Mouse (Mus musculus) cerebellum, adult 9-11 months (tissue): ENCODE measurements around the gene Esp6.
"Not testable (repeated sequence)": the region's sequence is repeated elsewhere in the genome, so short reads cannot be mapped to it uniquely, and the experiment has no call there.

Source experiments
- DNase-seq: peaks from one replicate; pipeline ENCODE4 v3.0.0; 2022

Esp6 gene

DNA sequence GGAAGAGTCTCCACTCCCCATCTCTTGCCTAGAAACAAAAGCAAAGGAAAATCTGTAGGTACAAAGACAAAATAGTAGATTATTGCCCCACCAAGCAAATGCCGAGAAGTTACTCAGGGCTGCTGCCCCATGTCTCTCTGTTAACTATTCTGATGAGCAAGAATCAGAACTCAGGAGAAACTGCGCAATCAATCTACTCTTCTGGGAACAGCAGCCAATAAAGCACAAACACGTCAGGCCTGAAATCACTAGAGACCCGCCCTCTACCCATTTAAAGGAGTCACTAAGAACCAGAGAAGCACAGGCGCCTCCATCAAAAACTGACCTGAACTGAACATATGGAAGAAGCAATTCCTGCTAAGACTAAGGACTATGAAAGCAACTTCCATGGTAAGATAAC is at the start of gene Esp6:
Gene Esp6, plus strand, starts transcription at position 301 of the 400 bp plus-strand sequence.
- no peak for DNase-seq

DNA sequence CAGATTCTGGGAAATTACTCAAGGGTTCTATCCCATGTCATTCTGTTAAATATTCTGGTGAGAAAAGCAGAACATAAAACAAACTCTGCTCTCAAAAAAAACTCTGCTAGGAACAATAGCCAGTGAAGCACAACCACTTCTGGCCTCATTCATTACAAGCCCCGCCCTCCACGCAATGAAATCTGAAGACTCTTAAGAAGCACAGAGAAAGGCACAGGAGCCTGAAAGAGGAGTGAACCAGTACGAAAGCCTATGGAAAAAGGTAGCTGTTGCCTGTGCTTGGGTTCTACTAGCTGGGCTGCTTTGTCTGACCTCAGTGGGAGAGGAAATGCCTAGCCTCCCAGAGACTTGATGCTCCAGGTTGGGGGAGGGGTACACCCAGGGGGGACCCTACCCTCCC is 41.5 kb upstream of the Esp6 start, which contains the start of gene Esp8:
Gene Esp8, plus strand, starts transcription at position 205 of the 400 bp plus-strand sequence.
- DNase-seq, result no peak

DNA sequence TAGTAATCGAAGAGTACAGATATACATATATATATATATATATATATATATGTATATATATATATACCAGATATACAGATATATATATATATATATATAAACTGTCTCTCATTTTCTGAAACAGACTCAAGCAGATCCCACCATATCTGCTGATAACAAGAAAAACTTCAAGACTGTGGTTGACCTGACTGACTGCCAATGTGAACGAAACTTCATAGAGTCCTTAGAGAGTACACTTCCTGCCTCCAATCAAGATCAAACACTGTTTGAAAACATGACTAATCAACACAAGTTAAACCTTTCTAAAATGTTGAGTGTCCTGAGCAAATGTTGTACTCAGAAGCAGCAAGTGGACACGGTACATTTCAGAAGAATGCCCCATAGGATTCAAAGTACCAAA is 31.5 kb upstream of the Esp6 start:
- DNase-seq, result no peak

DNA sequence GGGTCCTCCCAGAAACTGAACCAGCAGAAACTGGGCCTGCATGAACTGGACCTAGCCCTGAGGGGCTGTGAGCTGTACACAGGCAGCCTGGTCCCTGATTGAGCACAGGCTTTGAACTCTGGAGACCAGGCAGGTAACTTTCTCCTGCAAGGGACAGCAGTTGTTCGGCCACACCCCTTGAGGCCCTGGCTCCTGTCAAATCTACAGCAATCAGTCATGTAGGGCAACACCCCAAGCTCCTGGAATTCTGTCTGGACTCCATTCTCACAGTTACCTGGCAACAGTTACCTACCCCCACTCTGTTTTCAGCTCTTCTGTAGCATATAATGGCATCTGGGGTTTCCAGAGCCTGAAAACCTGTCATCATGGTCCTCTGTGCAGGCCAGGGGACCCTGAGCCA is 30.2 kb upstream of the Esp6 start:
- no peak for DNase-seq

DNA sequence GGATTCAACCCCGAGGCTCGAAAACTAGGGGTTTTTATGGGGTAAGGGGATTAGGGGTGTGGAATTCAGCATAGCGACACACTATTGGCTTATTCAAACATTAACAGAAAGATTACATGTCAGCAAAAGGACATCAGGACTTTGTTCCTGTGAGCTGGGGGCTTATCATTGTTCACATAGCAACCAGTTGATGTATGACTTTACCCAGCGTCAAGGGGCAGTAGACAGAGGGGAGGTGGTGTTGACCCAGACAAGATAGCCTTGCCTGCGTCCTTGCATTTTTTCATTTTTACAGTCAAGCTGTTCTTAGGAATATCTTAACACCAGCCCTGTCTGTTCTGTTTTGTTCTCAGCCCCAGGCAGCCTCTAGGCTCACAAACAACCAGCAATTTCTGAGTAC is 14.3 kb upstream of the Esp6 start:
- DNase-seq, result not testable (repeated sequence)

DNA sequence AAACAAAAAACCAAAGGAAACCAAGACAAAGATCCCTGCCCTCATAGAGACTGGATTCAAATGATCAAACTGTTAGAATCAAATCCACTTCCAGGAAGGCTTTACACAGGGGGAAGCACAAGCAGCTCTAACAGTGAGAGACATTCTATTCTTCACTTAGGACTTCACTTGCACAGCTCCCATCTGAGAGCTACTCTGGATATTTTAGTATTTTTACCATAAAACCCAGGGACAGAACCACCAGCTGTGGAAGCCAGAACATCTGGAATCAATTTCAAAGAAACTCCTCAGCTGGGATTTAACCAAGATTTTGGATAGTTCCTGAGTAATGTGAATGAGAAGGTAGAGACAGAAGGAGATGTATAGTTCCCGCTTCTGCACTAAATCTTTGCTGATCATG is 7.8 kb upstream of the Esp6 start:
- no peak for DNase-seq

DNA sequence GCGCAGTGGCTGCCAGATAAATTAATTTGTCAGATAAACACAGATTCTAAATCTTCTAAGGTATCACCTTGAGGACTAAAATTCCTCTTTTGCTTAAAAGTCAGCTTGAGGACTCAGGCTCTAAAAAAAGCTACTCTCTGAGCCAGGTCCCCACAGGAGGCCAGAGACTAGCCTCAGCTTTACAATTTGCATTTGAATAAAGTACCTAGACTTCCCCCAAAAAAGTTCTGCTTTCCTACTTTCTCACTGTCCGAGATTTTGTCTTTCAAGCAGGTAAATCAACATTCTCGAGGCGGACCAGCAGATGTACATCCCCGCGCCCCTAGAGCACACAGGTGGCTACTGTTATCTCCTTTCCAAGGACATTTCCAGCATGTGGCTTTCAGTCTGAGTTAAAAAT is 22.6 kb downstream of the Esp6 start:
- not testable (repeated sequence) for DNase-seq

DNA sequence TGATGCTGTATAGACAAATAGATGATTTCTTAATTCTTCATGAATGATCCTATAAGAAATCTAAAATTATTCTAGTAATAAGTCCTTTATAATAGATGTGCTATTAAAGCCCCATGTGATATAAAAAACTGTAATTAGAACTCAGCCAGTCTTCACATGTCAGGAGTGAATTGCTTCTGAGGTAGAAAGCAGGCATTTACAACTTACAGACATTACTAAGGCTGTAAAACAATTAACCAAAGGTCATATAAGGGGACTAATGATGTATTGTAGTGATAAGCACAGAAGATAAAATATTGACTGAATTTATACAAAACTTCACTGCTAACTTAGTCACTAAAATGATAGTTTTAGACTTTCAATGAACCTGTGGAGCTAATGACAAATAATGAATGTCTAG is 30.0 kb downstream of the Esp6 start:
- DNase-seq, result no peak

DNA sequence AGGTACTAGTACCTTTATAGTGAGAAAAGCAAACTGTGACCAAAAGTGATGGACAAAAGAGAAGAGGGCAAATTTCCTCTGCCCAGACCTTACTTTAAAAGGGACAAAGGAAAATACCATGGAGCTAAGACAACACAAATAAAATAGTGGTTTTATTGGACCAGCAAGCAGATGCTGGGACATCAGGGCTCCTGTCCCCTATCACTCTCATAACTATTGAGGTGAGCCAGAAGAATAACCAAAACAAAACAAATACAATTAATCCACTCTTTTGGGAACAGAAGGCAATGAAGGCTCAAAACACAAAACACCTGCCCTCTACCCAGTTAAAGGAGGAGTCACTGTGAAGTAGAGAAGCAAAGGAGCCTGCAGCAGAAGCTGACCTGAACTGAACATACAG is 37.0 kb downstream of the Esp6 start, which contains the start of gene Esp4:
Gene Esp4, plus strand, starts transcription at position 301 of the 400 bp plus-strand sequence.
- no peak for DNase-seq
